Mouse (Mus musculus) E14TG2a.4 (cell line): ENCODE measurements around the gene Stat5a.

Experiments used
- H3K27me3 ChIP-seq: 2 replicates; pipeline ENCODE4 v1.6.1; 2014; ENCODE audit warnings: low read length, control low read depth; ENCODE audit not compliant: insufficient read depth
- H3K36me3 ChIP-seq: 2 replicates; pipeline ENCODE4 v1.6.1; 2014; ENCODE audit warnings: low read length, control low read depth; ENCODE audit not compliant: insufficient read depth
- H3K4me1 ChIP-seq: replicated peaks from 2 replicates; pipeline ENCODE4 v1.6.1; 2014; ENCODE audit warnings: low read depth, low read length, control low read depth
- H3K4me3 ChIP-seq: replicated peaks from 2 replicates; pipeline ENCODE4 v1.5.1; 2014; ENCODE audit warnings: mild to moderate bottlenecking, low read length
- H3K9me3 ChIP-seq: 2 replicates; pipeline ENCODE4 v1.6.1; 2014; ENCODE audit warnings: low read length, control low read depth
- CTCF ChIP-seq: conservative IDR thresholded peaks from 2 replicates; pipeline ENCODE4 v1.5.1; 2014; ENCODE audit warnings: low read length
- NANOG ChIP-seq: IDR thresholded peaks from 2 replicates; pipeline ENCODE4 v1.6.1; 2014; ENCODE audit warnings: borderline replicate concordance, low read length, mixed read lengths
- POU5F1 ChIP-seq: IDR thresholded peaks from 2 replicates; pipeline ENCODE4 v1.6.1; 2014; ENCODE audit warnings: low read length, borderline replicate concordance

Stat5a gene

GRCm38 (mm10) chr11:100904580-100905351 lies 45.6 kb downstream of the Stat5a start:
- H3K4me1 ChIP-seq = peaks cover 19% of the 10 kb centered on the region
- no peaks in the 10 kb centered on the region for H3K9me3 ChIP-seq
- peak overlapping the region; percentile 8; the same call in 1 of the 2 replicates for H3K4me3 ChIP-seq
- TF ChIP-seq NANOG (no peak), POU5F1 (no peak), CTCF (no peak)
- peaks cover 93% of the 10 kb centered on the region for H3K36me3 ChIP-seq
- H3K27me3 ChIP-seq = no peaks in the 10 kb centered on the region

GRCm38 (mm10) chr11:100905929-100906328 lies 46.8 kb downstream of the Stat5a start:
- no peaks in the 10 kb centered on the region for H3K27me3 ChIP-seq
- TF ChIP-seq CTCF (no peak), POU5F1 (no peak), NANOG (no peak)
- H3K9me3 ChIP-seq = no peaks in the 10 kb centered on the region
- 0 out of 2 replicates have a peak overlapping the region, but pooled peaks have one; percentile 8 for H3K4me3 ChIP-seq
- peaks cover 93% of the 10 kb centered on the region for H3K36me3 ChIP-seq
- peaks cover 19% of the 10 kb centered on the region for H3K4me1 ChIP-seq

- Histone ChIP-seq H3K9me3 (no peaks in the 10 kb centered on the region), H3K4me3 (no peak overlapping the region), H3K4me1 (peaks cover 19% of the 10 kb centered on the region), H3K36me3 (peaks cover 93% of the 10 kb centered on the region), H3K27me3 (no peaks in the 10 kb centered on the region)
- no peak for TF ChIP-seq NANOG
- TF ChIP-seq POU5F1 = no peak
- no peak for TF ChIP-seq CTCF
Measured at GRCm38 (mm10) chr11:100906885-100907284, 47.7 kb downstream of the Stat5a start.

GRCm38 (mm10) chr11:100908112-100908511 lies 49.0 kb downstream of the Stat5a start:
- Histone ChIP-seq H3K36me3 (peaks cover 93% of the 10 kb centered on the region), H3K9me3 (no peaks in the 10 kb centered on the region), H3K27me3 (no peaks in the 10 kb centered on the region), H3K4me1 (peaks cover 27% of the 10 kb centered on the region), H3K4me3 (no peak overlapping the region)
- TF ChIP-seq POU5F1 (no peak), CTCF (no peak), NANOG (no peak)

DNA sequence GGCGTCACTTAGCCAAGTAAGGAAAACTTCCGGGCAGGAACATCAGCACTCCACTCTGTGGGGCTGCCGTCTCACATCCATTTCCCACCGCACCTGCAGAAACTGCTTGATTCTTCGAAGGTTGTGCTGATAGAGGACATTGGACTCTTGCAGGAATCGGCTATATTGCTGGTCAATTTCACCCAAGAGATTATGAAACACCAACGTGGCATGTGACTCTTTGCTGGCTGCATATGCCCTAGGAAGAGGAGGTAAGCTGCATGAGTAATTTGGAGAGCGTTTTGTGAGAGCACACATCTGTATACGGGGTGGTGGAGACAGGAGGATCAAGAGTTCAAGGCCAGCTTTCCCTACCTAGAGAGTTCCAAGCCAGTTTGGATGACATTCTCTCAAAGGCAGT lies 49.4 kb downstream of the Stat5a start:
- no peaks in the 10 kb centered on the region for H3K9me3 ChIP-seq
- TF ChIP-seq POU5F1 (no peak), CTCF (no peak), NANOG (no peak)
- no peaks in the 10 kb centered on the region for H3K27me3 ChIP-seq

GRCm38 (mm10) chr11:100912401-100913155 lies 53.4 kb downstream of the Stat5a start:
- Histone ChIP-seq H3K27me3 (no peaks in the 10 kb centered on the region), H3K4me3 (no peak overlapping the region), H3K36me3 (peaks cover 89% of the 10 kb centered on the region), H3K9me3 (no peaks in the 10 kb centered on the region), H3K4me1 (peaks cover 18% of the 10 kb centered on the region)
- no peak for TF ChIP-seq POU5F1
- no peak for TF ChIP-seq NANOG
- TF ChIP-seq CTCF = no peak

More for the DNA sequence above, 49.4 kb downstream of the Stat5a start:
- Histone ChIP-seq H3K4me1 (peaks cover 30% of the 10 kb centered on the region), H3K4me3 (no peak overlapping the region), H3K36me3 (peaks cover 91% of the 10 kb centered on the region)

DNA sequence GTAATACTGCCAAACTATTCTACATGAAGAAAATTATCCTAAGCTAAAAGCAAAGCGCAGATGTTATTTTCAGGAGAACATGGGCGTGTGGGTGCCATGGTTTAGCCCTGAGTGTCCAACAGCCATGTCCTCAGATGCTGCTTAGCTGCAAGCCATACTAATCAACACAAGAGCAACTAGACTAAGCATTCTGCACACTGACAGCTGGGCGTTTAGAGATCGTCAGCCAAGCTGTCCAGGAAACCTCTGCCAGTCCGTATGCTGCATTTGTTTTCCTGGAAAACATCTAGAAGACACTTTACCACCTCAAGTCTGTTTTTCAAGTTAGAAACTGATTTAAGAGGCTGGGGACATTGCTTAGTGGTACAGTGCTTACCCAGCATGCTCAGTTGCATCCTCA lies 55.3 kb downstream of the Stat5a start:
- Histone ChIP-seq H3K4me3 (no peak overlapping the region), H3K27me3 (no peaks in the 10 kb centered on the region), H3K4me1 (peaks cover 23% of the 10 kb centered on the region), H3K36me3 (peaks cover 90% of the 10 kb centered on the region), H3K9me3 (no peaks in the 10 kb centered on the region)
- TF ChIP-seq NANOG (no peak), POU5F1 (no peak), CTCF (no peak)

DNA sequence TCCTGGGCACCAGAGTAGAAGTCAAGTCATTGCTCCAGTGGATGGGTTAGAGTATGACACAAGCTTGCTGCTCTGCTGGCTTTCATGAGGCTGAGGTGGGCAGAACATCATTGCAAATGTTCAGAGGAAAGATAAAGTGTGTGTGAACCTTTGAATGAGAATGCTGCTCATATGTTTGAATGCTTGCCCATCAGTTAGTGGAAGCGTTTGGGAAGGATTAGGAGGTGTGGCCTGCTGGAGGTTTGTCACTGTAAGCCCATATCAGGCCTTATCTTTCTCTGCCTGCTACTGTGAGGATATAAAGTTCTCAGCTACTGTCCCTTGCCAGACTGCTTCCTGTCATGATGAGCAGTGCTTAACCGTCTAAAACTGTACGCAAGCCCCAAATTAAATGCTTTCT lies 55.9 kb downstream of the Stat5a start:
- no peak overlapping the region for H3K4me3 ChIP-seq
- no peak for TF ChIP-seq CTCF
- TF ChIP-seq POU5F1 = no peak
- TF ChIP-seq NANOG = no peak
- no peaks in the 10 kb centered on the region for H3K27me3 ChIP-seq
- peaks cover 23% of the 10 kb centered on the region for H3K4me1 ChIP-seq
- H3K9me3 ChIP-seq = no peaks in the 10 kb centered on the region
- H3K36me3 ChIP-seq = peaks cover 90% of the 10 kb centered on the region
